Mouse (Mus musculus): ENCODE data around the gene Liph. TPM values are rescaled to one million over a fixed set of nuclear protein-coding genes. Genes with fewer than 3 reads are reported as not detected.

Gene Liph
- polyA plus RNA-seq (2016; fragmentation: Nextera tagmentation; extraction: Ambion mirVana): 0.54 and 0.55 TPM in 2 replicates

- Histone ChIP-seq H3K27ac (peak within 1 kb of the TSS; percentile 53), H3K27me3 (ENCODE audit: insufficient read depth, poor library complexity, severe bottlenecking) (peaks cover 3% of the 10 kb centered on the region; the same call in 1 of the 2 replicates), H3K36me3 (no peaks in the 10 kb centered on the region), H3K9me3 (no peaks in the 10 kb centered on the region), H3K4me1 (peaks cover 15% of the 10 kb centered on the region), H3K4me3 (peak within 1 kb of the TSS; percentile 31)
- WGBS: 15% methylated on average over 16 of the region's 16 CpGs
- DNase-seq (ENCODE audit: low spot score): no peak
These were observed at the start of gene Liph for GRCm38 (mm10) chr16:21995304-21995703. Gene Liph (minus strand): TSS chr16:21995663.

GRCm38 (mm10) chr16:22043830-22044229 is 48.4 kb upstream of the Liph start:
- H3K9me3 ChIP-seq: no peaks in the 10 kb centered on the region
- H3K4me3 ChIP-seq: no peak overlapping the region
- no peak for DNase-seq (ENCODE audit: low spot score)
- H3K36me3 ChIP-seq: peaks cover 75% of the 10 kb centered on the region
- H3K27me3 ChIP-seq (ENCODE audit: insufficient read depth, poor library complexity, severe bottlenecking): no peaks in the 10 kb centered on the region
- WGBS: 85% methylated on average over 4 of the region's 4 CpGs
- no peaks in the 10 kb centered on the region for H3K4me1 ChIP-seq
- no peak overlapping the region for H3K27ac ChIP-seq

- H3K4me3 ChIP-seq: no peak overlapping the region
- 91% methylated on average over 1 of the region's 1 CpGs for WGBS
- H3K27me3 ChIP-seq (ENCODE audit: insufficient read depth, poor library complexity, severe bottlenecking): no peaks in the 10 kb centered on the region
- peaks cover 73% of the 10 kb centered on the region for H3K36me3 ChIP-seq
- no peaks in the 10 kb centered on the region for H3K4me1 ChIP-seq
- no peak overlapping the region for H3K27ac ChIP-seq
- no peaks in the 10 kb centered on the region for H3K9me3 ChIP-seq
- no peak for DNase-seq (ENCODE audit: low spot score)
These were observed 44.5 kb upstream of the Liph start for GRCm38 (mm10) chr16:22039978-22040377.

- 81% methylated on average over 10 of the region's 10 CpGs for WGBS
- H3K4me1 ChIP-seq: no peaks in the 10 kb centered on the region
- no peaks in the 10 kb centered on the region for H3K27me3 ChIP-seq (ENCODE audit: insufficient read depth, poor library complexity, severe bottlenecking)
- no peak overlapping the region for H3K27ac ChIP-seq
- H3K4me3 ChIP-seq: no peak overlapping the region
- DNase-seq (ENCODE audit: low spot score): no peak
- no peaks in the 10 kb centered on the region for H3K9me3 ChIP-seq
- H3K36me3 ChIP-seq: peaks cover 59% of the 10 kb centered on the region
These were observed 43.1 kb upstream of the Liph start for GRCm38 (mm10) chr16:22038554-22038953.

- DNase-seq (ENCODE audit: low spot score): no peak
- no peak overlapping the region for H3K27ac ChIP-seq
- no peaks in the 10 kb centered on the region for H3K9me3 ChIP-seq
- H3K4me1 ChIP-seq: no peaks in the 10 kb centered on the region
- no peak overlapping the region for H3K4me3 ChIP-seq
- WGBS: 80% methylated on average over 5 of the region's 5 CpGs
- H3K27me3 ChIP-seq (ENCODE audit: insufficient read depth, poor library complexity, severe bottlenecking): no peaks in the 10 kb centered on the region
- H3K36me3 ChIP-seq: peaks cover 87% of the 10 kb centered on the region
These were observed 32.0 kb upstream of the Liph start for GRCm38 (mm10) chr16:22027474-22027873.

GRCm38 (mm10) chr16:22022122-22022521 is 26.7 kb upstream of the Liph start:
- 99% methylated on average over 2 of the region's 2 CpGs for WGBS
- H3K4me1 ChIP-seq: no peaks in the 10 kb centered on the region
- no peak overlapping the region for H3K27ac ChIP-seq
- H3K9me3 ChIP-seq: peaks cover 5% of the 10 kb centered on the region; the same call in 1 of the 2 replicates
- H3K36me3 ChIP-seq: peaks cover 84% of the 10 kb centered on the region
- H3K27me3 ChIP-seq (ENCODE audit: insufficient read depth, poor library complexity, severe bottlenecking): no peaks in the 10 kb centered on the region
- no peak for DNase-seq (ENCODE audit: low spot score)
- H3K4me3 ChIP-seq: no peak overlapping the region

- Histone ChIP-seq H3K4me1 (0 out of 2 replicates have a peak, but pooled peaks cover 3% of the 10 kb centered on the region), H3K9me3 (no peaks in the 10 kb centered on the region), H3K27me3 (ENCODE audit: insufficient read depth, poor library complexity, severe bottlenecking) (no peaks in the 10 kb centered on the region), H3K4me3 (no peak overlapping the region), H3K36me3 (peaks cover 60% of the 10 kb centered on the region), H3K27ac (no peak overlapping the region)
- 89% methylated on average over 1 of the region's 1 CpGs for WGBS
- no peak for DNase-seq (ENCODE audit: low spot score)
These were observed 20.1 kb upstream of the Liph start for GRCm38 (mm10) chr16:22015569-22015968.

GRCm38 (mm10) chr16:22009596-22009995 is 14.1 kb upstream of the Liph start:
- Histone ChIP-seq H3K4me3 (peak overlapping the region; percentile 96), H3K36me3 (0 out of 2 replicates have a peak, but pooled peaks cover 5% of the 10 kb centered on the region), H3K27ac (peak overlapping the region; percentile 94), H3K9me3 (no peaks in the 10 kb centered on the region), H3K27me3 (ENCODE audit: insufficient read depth, poor library complexity, severe bottlenecking) (no peaks in the 10 kb centered on the region), H3K4me1 (peaks cover 13% of the 10 kb centered on the region)
- DNase-seq (ENCODE audit: low spot score): peak; percentile 83
- WGBS: under 1% methylated on average over 47 of the region's 51 CpGs

GRCm38 (mm10) chr16:22009099-22009584 is 13.7 kb upstream of the Liph start, which contains the start of gene Senp2:
Gene Senp2 (plus strand): TSS chr16:22009484.
- peak within 1 kb of the TSS; percentile 94 for H3K27ac ChIP-seq
- H3K4me1 ChIP-seq: peaks cover 13% of the 10 kb centered on the region
- H3K9me3 ChIP-seq: no peaks in the 10 kb centered on the region
- no peaks in the 10 kb centered on the region for H3K27me3 ChIP-seq (ENCODE audit: insufficient read depth, poor library complexity, severe bottlenecking)
- H3K4me3 ChIP-seq: peak within 1 kb of the TSS; percentile 96
- DNase-seq (ENCODE audit: low spot score): peak; percentile 100
- WGBS: under 1% methylated on average over 44 of the region's 45 CpGs
- 0 out of 2 replicates have a peak, but pooled peaks cover 5% of the 10 kb centered on the region for H3K36me3 ChIP-seq

- no peak overlapping the region for H3K4me3 ChIP-seq
- no peaks in the 10 kb centered on the region for H3K9me3 ChIP-seq
- H3K27ac ChIP-seq: no peak overlapping the region
- H3K27me3 ChIP-seq (ENCODE audit: insufficient read depth, poor library complexity, severe bottlenecking): peaks cover 3% of the 10 kb centered on the region; the same call in 1 of the 2 replicates
- 56% methylated on average over 3 of the region's 3 CpGs for WGBS
- no peak for DNase-seq (ENCODE audit: low spot score)
- H3K36me3 ChIP-seq: no peaks in the 10 kb centered on the region
- H3K4me1 ChIP-seq: peaks cover 11% of the 10 kb centered on the region
These were observed 6.1 kb upstream of the Liph start for GRCm38 (mm10) chr16:22001606-22002005.

- Histone ChIP-seq H3K27ac (no peak overlapping the region), H3K4me1 (peaks cover 15% of the 10 kb centered on the region), H3K9me3 (no peaks in the 10 kb centered on the region), H3K27me3 (ENCODE audit: insufficient read depth, poor library complexity, severe bottlenecking) (peaks cover 3% of the 10 kb centered on the region; the same call in 1 of the 2 replicates), H3K36me3 (no peaks in the 10 kb centered on the region), H3K4me3 (no peak overlapping the region)
- DNase-seq (ENCODE audit: low spot score): no peak
- 59% methylated on average over 4 of the region's 4 CpGs for WGBS
These were observed 5.7 kb upstream of the Liph start for GRCm38 (mm10) chr16:22001172-22001571.

- no peak overlapping the region for H3K4me3 ChIP-seq
- DNase-seq (ENCODE audit: low spot score): no peak
- peaks cover 3% of the 10 kb centered on the region; the same call in 1 of the 2 replicates for H3K27me3 ChIP-seq (ENCODE audit: insufficient read depth, poor library complexity, severe bottlenecking)
- H3K27ac ChIP-seq: no peak overlapping the region
- no peaks in the 10 kb centered on the region for H3K36me3 ChIP-seq
- peaks cover 15% of the 10 kb centered on the region for H3K4me1 ChIP-seq
- H3K9me3 ChIP-seq: no peaks in the 10 kb centered on the region
- WGBS: 78% methylated on average over 4 of the region's 4 CpGs
These were observed 4.7 kb upstream of the Liph start for GRCm38 (mm10) chr16:21999941-22000690.

GRCm38 (mm10) chr16:21998061-21998460 is 2.6 kb upstream of the Liph start:
- H3K36me3 ChIP-seq: no peaks in the 10 kb centered on the region
- no peak overlapping the region for H3K27ac ChIP-seq
- 75% methylated on average over 5 of the region's 5 CpGs for WGBS
- peaks cover 3% of the 10 kb centered on the region; the same call in 1 of the 2 replicates for H3K27me3 ChIP-seq (ENCODE audit: insufficient read depth, poor library complexity, severe bottlenecking)
- no peak overlapping the region for H3K4me3 ChIP-seq
- no peaks in the 10 kb centered on the region for H3K9me3 ChIP-seq
- no peak for DNase-seq (ENCODE audit: low spot score)
- peaks cover 15% of the 10 kb centered on the region for H3K4me1 ChIP-seq
